Comparison of ENCODE assay signal across 20 mouse cellular contexts in the genomic region with DNA sequence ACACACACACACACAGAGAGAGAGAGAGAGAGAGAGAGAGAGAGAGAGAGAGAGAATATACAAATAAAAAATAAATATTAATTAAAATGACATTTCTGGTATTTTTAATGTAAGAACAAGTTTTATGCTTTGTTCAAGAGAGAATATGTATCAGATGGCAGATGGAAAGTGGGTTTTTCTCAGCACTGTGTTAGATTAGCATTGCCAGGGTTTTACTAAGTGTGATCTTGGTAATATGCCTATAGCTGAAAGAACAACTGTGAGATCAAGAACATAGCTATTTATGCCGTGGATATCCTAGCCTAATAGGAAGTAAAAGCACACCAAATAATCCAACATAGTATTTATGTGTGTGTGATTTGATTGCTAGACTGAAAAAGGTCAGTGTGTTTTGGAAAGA.
DNase-seq lines count a peak whose midpoint lies in the region; ATAC-seq and TF ChIP-seq lines count a peak whose summit lies in the region.
"Had no signal": no experiment of that assay in that cellular context is flagged by ENCODE, and none has a peak within 500 bp of the region (broad histone marks: within the 10 kb centered on the region; RNA-seq: fewer than 3 reads in every experiment).

No protein-coding gene starts in this region.

- peak; percentile 74; the same call in 1 of the 2 replicates for ATAC-seq in frontal cortex, adult (ENCODE audit: low TSS enrichment)
- ATAC-seq: activated CD4-positive, CD25-positive, alpha-beta regulatory T cell, adult 4 months; forebrain, embryonic 13.5 days; forebrain, embryonic 16.5 days; Patski had no signal

- no peak for DNase-seq in frontal cortex, postnatal 14 days (ENCODE audit: low spot score in 2 of 2)
- DNase-seq in layer of hippocampus, adult 9-10 months (ENCODE audit: low spot score), result peak; percentile 27
- no peak for DNase-seq in layer of hippocampus, adult 11-12 months (ENCODE audit: low spot score)
- peak; percentile 45 for DNase-seq in brain, adult 2 months (ENCODE audit: low read depth, low spot score)
- peak; percentile 7 for DNase-seq in brain, embryonic 14.5 days (ENCODE audit: low read depth)
- DNase-seq in MN1 (ENCODE audit: low spot score), result no peak
- DNase-seq in kidney, postnatal 4 days, result no peak
- DNase-seq: adrenal gland, adult 8-10 months; adrenal gland, postnatal 14 days; adrenal gland, postnatal 36 days; cerebellum, adult 11-12 months; cerebellum, adult 2 months; cerebellum, adult 9-10 months; cerebellum, postnatal 10 days; cerebellum, postnatal 25 days had no signal

- no peak for TF ChIP-seq POLR2A in brain, embryonic 14.5 days (IDR thresholded peaks at IDR 0.05; ENCODE audit: borderline replicate concordance, extremely low read depth, insufficient read depth, insufficient read length, poor library complexity, severe bottlenecking)

- TF ChIP-seq CTCF in brain, embryonic 14.5 days (IDR thresholded peaks at IDR 0.05; ENCODE audit: borderline replicate concordance, extremely low read depth, insufficient read depth, insufficient read length), result no peak

Comparison
In these comparisons a context has a peak if more than half of its experiments do, and no peak if none do; other contexts are left out.
1. DNase-seq: peak in layer of hippocampus, adult 9-10 months (single experiment), brain, adult 2 months (single experiment) and brain, embryonic 14.5 days (single experiment); none in frontal cortex, postnatal 14 days (0 of 2), layer of hippocampus, adult 11-12 months (single experiment), MN1 (single experiment) and kidney, postnatal 4 days (0 of 2).